12 mouse cellular contexts compared by ENCODE assay signal in the genomic region with DNA sequence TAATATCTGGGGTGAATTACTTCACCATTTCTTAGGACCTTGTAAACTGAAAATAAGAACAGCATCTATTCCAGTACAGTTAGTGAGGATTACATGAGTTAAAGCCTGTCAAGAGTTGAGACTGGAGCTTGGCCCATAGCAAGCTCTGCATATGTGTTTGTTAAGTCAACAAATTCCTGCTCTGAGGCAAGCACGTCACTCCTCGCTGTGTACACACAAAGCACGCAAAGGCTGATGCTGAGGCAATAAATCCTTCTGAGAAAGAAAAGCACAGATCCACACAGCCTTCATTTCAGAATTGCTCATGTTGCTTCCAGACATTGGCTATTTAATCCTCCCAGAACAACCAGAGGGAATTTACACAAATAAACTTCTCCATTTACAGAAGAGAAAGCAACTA.
DNase-seq lines count a peak whose midpoint lies in the region; ATAC-seq and TF ChIP-seq lines count a peak whose summit lies in the region.
"Had no signal": no experiment of that assay in that cellular context is flagged by ENCODE, and none has a peak within 500 bp of the region (broad histone marks: within the 10 kb centered on the region; RNA-seq: fewer than 3 reads in every experiment).

No protein-coding gene starts in this region.

- H3K36me3 ChIP-seq in liver, adult 2 months (ENCODE audit: control insufficient read depth, insufficient read depth, low read length) = no peaks in the 10 kb centered on the region
- no peaks in the 10 kb centered on the region for H3K36me3 ChIP-seq in liver, embryonic 12.5 days
- H3K36me3 ChIP-seq in embryonic facial prominence, embryonic 14.5 days (ENCODE audit: control insufficient read depth, insufficient read depth, low read length) = no peaks in the 10 kb centered on the region
- H3K36me3 ChIP-seq in kidney, postnatal 0 days (ENCODE audit: insufficient read depth, low read length) = no peaks in the 10 kb centered on the region
- H3K36me3 ChIP-seq: heart, embryonic 10.5 days; hindbrain, embryonic 12.5 days had no signal

- no peak for TF ChIP-seq POLR2A in liver, adult 2 months (IDR thresholded peaks at IDR 0.05; ENCODE audit: extremely low read depth, insufficient read depth, low read length)

- peak; percentile 33 for DNase-seq in liver, adult 2 months (ENCODE audit: extremely low read depth, low read depth, low spot score)
- peak; percentile 81 for DNase-seq in embryonic facial prominence, embryonic 14.5 days (ENCODE audit: low spot score)
- peak; percentile 80 for DNase-seq in kidney, postnatal 0 days (ENCODE audit: low spot score)
- peak; percentile 26 for DNase-seq in mesoderm, embryonic 11.5 days (ENCODE audit: low read depth, low spot score)
- DNase-seq in c-Kit-positive CD71-positive TER-119-positive erythroid progenitor cells, embryonic 14.5 days (ENCODE audit: low spot score) = no peak
- DNase-seq in Muller cell, postnatal 12 days (ENCODE audit: inconsistent ontology term) = no peak
- DNase-seq: cerebellum, adult 9-11 months; right cerebral cortex, postnatal 4 days; thymus, adult 18-20 months had no signal

- no peak overlapping the region for H3K27ac ChIP-seq in liver, adult 2 months (replicated peaks; ENCODE audit: insufficient read depth, low read depth, low read length)
- no peak overlapping the region for H3K27ac ChIP-seq in liver, embryonic 12.5 days
- H3K27ac ChIP-seq in embryonic facial prominence, embryonic 14.5 days (replicated peaks; ENCODE audit: low read depth, low read length) = peak overlapping the region; percentile 70
- 0 out of 2 replicates have a peak overlapping the region, but pooled peaks have one; percentile 42 for H3K27ac ChIP-seq in kidney, postnatal 0 days
- H3K27ac ChIP-seq: heart, embryonic 10.5 days; hindbrain, embryonic 12.5 days had no signal

- no peaks in the 10 kb centered on the region for H3K27me3 ChIP-seq in liver, adult 2 months (ENCODE audit: control insufficient read depth, insufficient read depth, low read length)
- no peaks in the 10 kb centered on the region for H3K27me3 ChIP-seq in liver, embryonic 12.5 days (replicated peaks)
- H3K27me3 ChIP-seq in embryonic facial prominence, embryonic 14.5 days (replicated peaks; ENCODE audit: control insufficient read depth, insufficient read depth, low read length) = no peaks in the 10 kb centered on the region
- H3K27me3 ChIP-seq in kidney, postnatal 0 days (ENCODE audit: insufficient read depth, low read length) = no peaks in the 10 kb centered on the region
- H3K27me3 ChIP-seq: hindbrain, embryonic 12.5 days had no signal

- no peak overlapping the region for H3K4me2 ChIP-seq in liver, embryonic 12.5 days
- H3K4me2 ChIP-seq in embryonic facial prominence, embryonic 14.5 days (ENCODE audit: low read depth, low read length) = no peak overlapping the region
- no peak overlapping the region for H3K4me2 ChIP-seq in kidney, postnatal 0 days (ENCODE audit: low read length)
- H3K4me2 ChIP-seq: hindbrain, embryonic 12.5 days had no signal

- no peak overlapping the region for H3K9ac ChIP-seq in liver, adult 2 months (ENCODE audit: low read depth, low read length)
- H3K9ac ChIP-seq in liver, embryonic 12.5 days = no peak overlapping the region
- no peak overlapping the region for H3K9ac ChIP-seq in embryonic facial prominence, embryonic 14.5 days (ENCODE audit: low read depth, low read length)
- H3K9ac ChIP-seq in kidney, postnatal 0 days (ENCODE audit: low read depth, low read length) = no peak overlapping the region
- H3K9ac ChIP-seq: hindbrain, embryonic 12.5 days had no signal

- 21% methylated on average over 3 of the region's 3 CpGs for WGBS in liver, adult 2 months
- 51% methylated on average over 3 of the region's 3 CpGs for WGBS in liver, embryonic 12.5 days (ENCODE audit: insufficient replicate concordance)
- 47% methylated on average over 3 of the region's 3 CpGs for WGBS in embryonic facial prominence, embryonic 14.5 days
- WGBS in kidney, postnatal 0 days = 8% methylated on average over 3 of the region's 3 CpGs

- no peaks in the 10 kb centered on the region for H3K4me1 ChIP-seq in liver, adult 2 months (ENCODE audit: control insufficient read depth, insufficient read depth, low read length)
- H3K4me1 ChIP-seq in liver, embryonic 12.5 days = no peaks in the 10 kb centered on the region
- H3K4me1 ChIP-seq in embryonic facial prominence, embryonic 14.5 days (ENCODE audit: control insufficient read depth, insufficient read depth, low read length) = peaks cover 7% of the 10 kb centered on the region; the same call in 1 of the 2 replicates
- H3K4me1 ChIP-seq in kidney, postnatal 0 days (replicated peaks; ENCODE audit: insufficient read depth, low read length) = no peaks in the 10 kb centered on the region
- H3K4me1 ChIP-seq: heart, embryonic 10.5 days; hindbrain, embryonic 12.5 days had no signal

- no peak overlapping the region for H3K4me3 ChIP-seq in liver, adult 2 months (ENCODE audit: insufficient read depth, low read depth, low read length)
- H3K4me3 ChIP-seq in liver, embryonic 12.5 days = no peak overlapping the region
- no peak overlapping the region for H3K4me3 ChIP-seq in embryonic facial prominence, embryonic 14.5 days (ENCODE audit: low read depth, low read length)
- H3K4me3 ChIP-seq in kidney, postnatal 0 days (replicated peaks; ENCODE audit: low read depth, low read length) = no peak overlapping the region
- H3K4me3 ChIP-seq: heart, embryonic 10.5 days; hindbrain, embryonic 12.5 days had no signal

- H3K9me3 ChIP-seq in liver, embryonic 12.5 days (replicated peaks) = no peaks in the 10 kb centered on the region
- H3K9me3 ChIP-seq in embryonic facial prominence, embryonic 14.5 days (ENCODE audit: control insufficient read depth, low read length) = no peaks in the 10 kb centered on the region
- H3K9me3 ChIP-seq in kidney, postnatal 0 days (replicated peaks; ENCODE audit: low read length) = no peaks in the 10 kb centered on the region
- H3K9me3 ChIP-seq: heart, embryonic 10.5 days; hindbrain, embryonic 12.5 days had no signal

- no peak for TF ChIP-seq CTCF in liver, adult 2 months (IDR thresholded peaks at IDR 0.05; ENCODE audit: low read depth, low read length)
- TF ChIP-seq CTCF in kidney, postnatal 0 days (IDR thresholded peaks at IDR 0.05; ENCODE audit: low read depth) = no peak

- ATAC-seq in liver, embryonic 12.5 days = no peak
- peak; percentile 76 for ATAC-seq in embryonic facial prominence, embryonic 14.5 days (ENCODE audit: low read depth)
- ATAC-seq in kidney, postnatal 0 days (replicated peaks; ENCODE audit: low FRiP score, low read depth) = no peak; the same call in 1 of the 2 replicates

- H3K79me2 ChIP-seq in liver, adult 2 months (ENCODE audit: control insufficient read depth, insufficient read depth, low read length) = no peaks in the 10 kb centered on the region

Comparison
In these comparisons a context has a peak if more than half of its experiments do, and no peak if none do; other contexts are left out.
1. DNase-seq: peak in liver, adult 2 months (single experiment), embryonic facial prominence, embryonic 14.5 days (single experiment), kidney, postnatal 0 days (single experiment) and mesoderm, embryonic 11.5 days (single experiment); none in c-Kit-positive CD71-positive TER-119-positive erythroid progenitor cells, embryonic 14.5 days (single experiment) and Muller cell, postnatal 12 days (single experiment).
2. H3K27ac ChIP-seq: peak in embryonic facial prominence, embryonic 14.5 days (single experiment) and kidney, postnatal 0 days (single experiment); none in liver, adult 2 months (single experiment) and liver, embryonic 12.5 days (single experiment).